ENCODE assay signal across 7 mouse cellular contexts in the genomic region with DNA sequence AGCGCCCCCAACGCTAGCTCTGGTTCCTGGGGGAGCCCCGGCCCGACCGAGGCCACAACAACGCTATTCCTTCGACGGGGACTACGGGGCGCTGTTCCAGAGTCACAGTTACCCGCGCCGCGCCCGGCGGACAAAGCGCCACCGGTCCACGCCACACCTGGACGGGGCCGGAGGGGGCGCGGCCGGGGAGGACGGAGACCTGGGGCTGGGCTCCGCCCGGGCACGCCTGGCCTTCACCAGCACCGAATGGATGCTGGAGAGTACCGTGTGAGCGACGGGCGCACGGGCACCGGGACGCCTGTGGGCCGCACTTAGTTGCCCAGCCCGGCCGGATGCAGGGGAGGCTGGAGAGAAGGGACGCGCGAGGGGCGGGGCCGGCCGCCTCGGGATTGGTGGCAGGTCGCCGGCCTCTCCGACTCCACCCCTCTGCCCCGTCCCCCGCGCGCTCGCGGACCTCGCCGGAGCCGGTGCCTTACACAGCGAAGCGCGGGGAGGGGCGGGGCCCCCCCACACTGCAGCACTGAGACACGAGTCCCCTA. TPM values are rescaled to one million over a fixed set of nuclear protein-coding genes. Genes with fewer than 3 reads are reported as not detected.
DNase-seq lines count a peak whose midpoint lies in the region; ATAC-seq and TF ChIP-seq lines count a peak whose summit lies in the region.

No protein-coding gene starts in this region.

- no peak for TF ChIP-seq POLR2A in ES-Bruce4 (IDR thresholded peaks at IDR 0.05; ENCODE audit: insufficient read depth, low read length)

- peak overlapping the region; percentile 74 for H3K4me3 ChIP-seq in ES-Bruce4 (ENCODE audit: low read depth, low read length)
- peak overlapping the region; percentile 9; the same call in 1 of the 2 replicates for H3K4me3 ChIP-seq in forebrain, postnatal 0 days (ENCODE audit: low read depth, low read length)
- peak overlapping the region; percentile 60 for H3K4me3 ChIP-seq in intestine, embryonic 16.5 days (ENCODE audit: low read length)
- H3K4me3 ChIP-seq in liver, embryonic 16.5 days (ENCODE audit: low read depth, low read length), result peak overlapping the region; percentile 56
- H3K4me3 ChIP-seq in neural tube, embryonic 13.5 days, result peak overlapping the region; percentile 38

- no peak for TF ChIP-seq EP300 in ES-Bruce4 (IDR thresholded peaks at IDR 0.05; ENCODE audit: insufficient read depth, low read depth, low read length)

- H3K4me1 ChIP-seq in ES-Bruce4 (ENCODE audit: control insufficient read depth, insufficient read depth, low read length), result no peaks in the 10 kb centered on the region
- no peaks in the 10 kb centered on the region for H3K4me1 ChIP-seq in forebrain, postnatal 0 days (ENCODE audit: insufficient read depth)
- peaks cover 12% of the 10 kb centered on the region for H3K4me1 ChIP-seq in intestine, embryonic 16.5 days (ENCODE audit: control insufficient read depth, insufficient read depth, low read length)
- peaks cover 2% of the 10 kb centered on the region; the same call in 1 of the 2 replicates for H3K4me1 ChIP-seq in liver, embryonic 16.5 days (ENCODE audit: control insufficient read depth, low read depth, low read length)
- peaks cover 42% of the 10 kb centered on the region for H3K4me1 ChIP-seq in neural tube, embryonic 13.5 days (replicated peaks)

- H3K27me3 ChIP-seq in ES-Bruce4 (ENCODE audit: control insufficient read depth, insufficient read depth, low read length, poor library complexity, severe bottlenecking), result no peaks in the 10 kb centered on the region
- no peaks in the 10 kb centered on the region for H3K27me3 ChIP-seq in forebrain, postnatal 0 days (ENCODE audit: insufficient read depth, low read length)
- peaks cover 5% of the 10 kb centered on the region; the same call in 1 of the 2 replicates for H3K27me3 ChIP-seq in intestine, embryonic 16.5 days (replicated peaks; ENCODE audit: control insufficient read depth, insufficient read depth, low read length)
- H3K27me3 ChIP-seq in liver, embryonic 16.5 days (ENCODE audit: control insufficient read depth, insufficient read depth, low read depth, low read length), result peaks cover 17% of the 10 kb centered on the region
- H3K27me3 ChIP-seq in neural tube, embryonic 13.5 days, result peaks cover 26% of the 10 kb centered on the region

- H3K36me3 ChIP-seq in ES-Bruce4 (ENCODE audit: control insufficient read depth, insufficient read depth, low read length, poor library complexity, severe bottlenecking), result no peaks in the 10 kb centered on the region
- peaks cover 27% of the 10 kb centered on the region for H3K36me3 ChIP-seq in forebrain, postnatal 0 days (ENCODE audit: insufficient read depth)
- no peaks in the 10 kb centered on the region for H3K36me3 ChIP-seq in intestine, embryonic 16.5 days (ENCODE audit: control insufficient read depth, insufficient read depth, low read length)
- H3K36me3 ChIP-seq in liver, embryonic 16.5 days (ENCODE audit: control insufficient read depth, insufficient read depth), result no peaks in the 10 kb centered on the region
- H3K36me3 ChIP-seq in neural tube, embryonic 13.5 days, result peaks cover 40% of the 10 kb centered on the region

- ATAC-seq in forebrain, postnatal 0 days, result no peak
- ATAC-seq in intestine, embryonic 16.5 days, result peak; percentile 81
- ATAC-seq in liver, embryonic 16.5 days (ENCODE audit: low read depth), result peak; percentile 65
- ATAC-seq in neural tube, embryonic 13.5 days (ENCODE audit: low read depth), result peak; percentile 34; the same call in 1 of the 2 replicates

- no peak overlapping the region for H3K27ac ChIP-seq in ES-Bruce4 (ENCODE audit: insufficient read depth, low read length)
- no peak overlapping the region for H3K27ac ChIP-seq in forebrain, postnatal 0 days (ENCODE audit: low read depth, low read length)
- H3K27ac ChIP-seq in intestine, embryonic 16.5 days (ENCODE audit: low read length), result no peak overlapping the region
- H3K27ac ChIP-seq in liver, embryonic 16.5 days (ENCODE audit: low read length), result no peak overlapping the region
- H3K27ac ChIP-seq in neural tube, embryonic 13.5 days (replicated peaks), result no peak overlapping the region

- peak overlapping the region; percentile 79 for H3K9ac ChIP-seq in ES-Bruce4 (ENCODE audit: low read depth, poor library complexity, severe bottlenecking)
- no peak overlapping the region for H3K9ac ChIP-seq in forebrain, postnatal 0 days
- H3K9ac ChIP-seq in intestine, embryonic 16.5 days (ENCODE audit: low read depth, low read length), result peak overlapping the region; percentile 70
- H3K9ac ChIP-seq in liver, embryonic 16.5 days (ENCODE audit: low read depth, low read length), result peak overlapping the region; percentile 21
- peak overlapping the region; percentile 63 for H3K9ac ChIP-seq in neural tube, embryonic 13.5 days

- no peaks in the 10 kb centered on the region for H3K9me3 ChIP-seq in ES-Bruce4 (replicated peaks; ENCODE audit: control insufficient read depth, insufficient read depth, low read length, poor library complexity, severe bottlenecking)
- no peaks in the 10 kb centered on the region for H3K9me3 ChIP-seq in forebrain, postnatal 0 days (ENCODE audit: low read length)
- no peaks in the 10 kb centered on the region for H3K9me3 ChIP-seq in intestine, embryonic 16.5 days (ENCODE audit: control insufficient read depth, low read length)
- no peaks in the 10 kb centered on the region for H3K9me3 ChIP-seq in liver, embryonic 16.5 days (replicated peaks; ENCODE audit: control insufficient read depth, low read length)
- no peaks in the 10 kb centered on the region for H3K9me3 ChIP-seq in neural tube, embryonic 13.5 days

- TF ChIP-seq CTCF in ES-Bruce4 (IDR thresholded peaks at IDR 0.05; ENCODE audit: low read depth, low read length), result no peak
- 0 out of 2 replicates have a peak, but pooled peaks have one; percentile 16 for TF ChIP-seq CTCF in forebrain, postnatal 0 days (IDR thresholded peaks at IDR 0.05; ENCODE audit: low read depth)

- H3K4me2 ChIP-seq in forebrain, postnatal 0 days (ENCODE audit: low read depth), result peak overlapping the region; percentile 46
- peak overlapping the region; percentile 96 for H3K4me2 ChIP-seq in intestine, embryonic 16.5 days (ENCODE audit: low read depth, low read length)
- peak overlapping the region; percentile 71 for H3K4me2 ChIP-seq in liver, embryonic 16.5 days (ENCODE audit: low read depth, low read length)
- peak overlapping the region; percentile 62 for H3K4me2 ChIP-seq in neural tube, embryonic 13.5 days

- peak; percentile 46 for DNase-seq in adrenal gland, adult 8-10 months
- peak; percentile 17 for DNase-seq in forebrain, postnatal 0 days
- DNase-seq in cerebellum, adult 9-11 months, result no peak

- 7% methylated on average over 62 of the region's 63 CpGs for WGBS in forebrain, postnatal 0 days
- 4% methylated on average over 61 of the region's 63 CpGs for WGBS in intestine, embryonic 16.5 days
- 7% methylated on average over 56 of the region's 63 CpGs for WGBS in liver, embryonic 16.5 days (ENCODE audit: insufficient replicate concordance)
- 3% methylated on average over 58 of the region's 63 CpGs for WGBS in neural tube, embryonic 13.5 days

RNA-seq across cellular contexts. Expression of a gene that starts 15.5 kb away (rescaled TPM):
- polyA plus RNA-seq in ES-Bruce4 (2011; ENCODE audit: insufficient read depth, insufficient read length, low read depth, missing spikeins), result 14.6 and 21.9 TPM in 2 replicates
- 10 to 100 TPM; 19.3 to 27.7 (median 24.5) TPM for total RNA-seq in adrenal gland, adult 8-10 months (2022)
- 57.7 and 88.3 TPM in 2 replicates for total RNA-seq in forebrain, postnatal 0 days (2014; rRNA removed)
- 16.0 and 21.2 TPM in 2 replicates for polyA plus RNA-seq in forebrain, postnatal 0 days (2015; fragmentation: Nextera tagmentation; extraction: Ambion mirVana)
- polyA plus RNA-seq in intestine, embryonic 16.5 days (2015; fragmentation: Nextera tagmentation; extraction: Ambion mirVana), result 1.1 and 1.3 TPM in 2 replicates
- polyA plus RNA-seq in liver, embryonic 16.5 days (2015; fragmentation: Nextera tagmentation; extraction: Ambion mirVana), result 0.12 and 0.15 TPM in 2 replicates
- 14.1 and 15.2 TPM in 2 replicates for polyA plus RNA-seq in neural tube, embryonic 13.5 days (2015; fragmentation: Nextera tagmentation; extraction: Ambion mirVana)

RNA-seq across cellular contexts. Expression of a gene that starts 30.0 kb away (rescaled TPM):
- 37.6 and 45.2 TPM in 2 replicates for polyA plus RNA-seq in ES-Bruce4 (2011; ENCODE audit: insufficient read depth, insufficient read length, low read depth, missing spikeins)
- total RNA-seq in adrenal gland, adult 8-10 months (2022), result 10 to 100 TPM in 2 of 4 experiments, 1 to 10 TPM in 2; 7.5 to 13.5 (median 11.3) TPM
- total RNA-seq in forebrain, postnatal 0 days (2014; rRNA removed), result 2.6 and 3.8 TPM in 2 replicates
- 5.8 and 6.7 TPM in 2 replicates for polyA plus RNA-seq in forebrain, postnatal 0 days (2015; fragmentation: Nextera tagmentation; extraction: Ambion mirVana)
- 17.8 and 19.4 TPM in 2 replicates for polyA plus RNA-seq in intestine, embryonic 16.5 days (2015; fragmentation: Nextera tagmentation; extraction: Ambion mirVana)
- 35.6 and 38.6 TPM in 2 replicates for polyA plus RNA-seq in liver, embryonic 16.5 days (2015; fragmentation: Nextera tagmentation; extraction: Ambion mirVana)
- 5.3 and 6.0 TPM in 2 replicates for polyA plus RNA-seq in neural tube, embryonic 13.5 days (2015; fragmentation: Nextera tagmentation; extraction: Ambion mirVana)

RNA-seq across cellular contexts. Expression of a gene that starts 43.0 kb away (rescaled TPM):
- not detected in 2 replicates for polyA plus RNA-seq in ES-Bruce4 (2011; ENCODE audit: insufficient read depth, insufficient read length, low read depth, missing spikeins)
- total RNA-seq in adrenal gland, adult 8-10 months (2022), result under 1 TPM in 1 of 4 experiments, not detected in 3; 0.46 TPM
- total RNA-seq in forebrain, postnatal 0 days (2014; rRNA removed), result not detected in 2 replicates
- not detected in 2 replicates for polyA plus RNA-seq in forebrain, postnatal 0 days (2015; fragmentation: Nextera tagmentation; extraction: Ambion mirVana)
- polyA plus RNA-seq in intestine, embryonic 16.5 days (2015; fragmentation: Nextera tagmentation; extraction: Ambion mirVana), result not detected in 2 replicates
- polyA plus RNA-seq in liver, embryonic 16.5 days (2015; fragmentation: Nextera tagmentation; extraction: Ambion mirVana), result not detected in 2 replicates
- not detected in 2 replicates for polyA plus RNA-seq in neural tube, embryonic 13.5 days (2015; fragmentation: Nextera tagmentation; extraction: Ambion mirVana)

RNA-seq across cellular contexts. Expression of a gene that starts 55.4 kb away (rescaled TPM):
- polyA plus RNA-seq in ES-Bruce4 (2011; ENCODE audit: insufficient read depth, insufficient read length, low read depth, missing spikeins), result not detected in 2 replicates
- total RNA-seq in adrenal gland, adult 8-10 months (2022), result not detected
- not detected in 2 replicates for total RNA-seq in forebrain, postnatal 0 days (2014; rRNA removed)
- not detected in 2 replicates for polyA plus RNA-seq in forebrain, postnatal 0 days (2015; fragmentation: Nextera tagmentation; extraction: Ambion mirVana)
- not detected in 2 replicates for polyA plus RNA-seq in intestine, embryonic 16.5 days (2015; fragmentation: Nextera tagmentation; extraction: Ambion mirVana)
- polyA plus RNA-seq in liver, embryonic 16.5 days (2015; fragmentation: Nextera tagmentation; extraction: Ambion mirVana), result not detected in 2 replicates
- polyA plus RNA-seq in neural tube, embryonic 13.5 days (2015; fragmentation: Nextera tagmentation; extraction: Ambion mirVana), result not detected in 2 replicates

Comparison
In these comparisons a context has a peak if more than half of its experiments do, and no peak if none do; other contexts are left out.
1. H3K4me3 ChIP-seq: peak in every context shown above with its lines; median percentile 74 in ES-Bruce4; 60 in intestine, embryonic 16.5 days; 56 in liver, embryonic 16.5 days; 38 in neural tube, embryonic 13.5 days; 9 in forebrain, postnatal 0 days.
2. H3K4me2 ChIP-seq: peak in every context shown above with its lines; median percentile 96 in intestine, embryonic 16.5 days; 71 in liver, embryonic 16.5 days; 62 in neural tube, embryonic 13.5 days; 46 in forebrain, postnatal 0 days.